Mouse (Mus musculus): ENCODE measurements around the gene Abhd17b.

- TF ChIP-seq POLR2A (IDR thresholded peaks at IDR 0.05; ENCODE audit: low read depth, low read length) (no peak), MAFK (IDR thresholded peaks at IDR 0.05; ENCODE audit: insufficient replicate concordance, low read length) (no peak), CHD1 (IDR thresholded peaks at IDR 0.05; ENCODE audit: low read depth, low read length) (no peak), E2F4 (IDR thresholded peaks at IDR 0.05; ENCODE audit: insufficient replicate concordance, low read depth, low read length) (no peak), POLR2AphosphoS2 (IDR thresholded peaks at IDR 0.05; ENCODE audit: low read depth, low read length) (no peak), CTCF (conservative IDR thresholded peaks at IDR 0.05 in 1 of 2, IDR thresholded peaks at IDR 0.05 in 1 of 2; ENCODE audit: low read depth in 2 of 2, low read length in 2 of 2) (peak in 1 of 2 experiments; percentile 42; a peak in 2 of 4 replicates), EP300 (IDR thresholded peaks at IDR 0.05; ENCODE audit: low read length) (no peak), BHLHE40 (IDR thresholded peaks at IDR 0.05; ENCODE audit: low read depth, low read length) (no peak), JUN (IDR thresholded peaks at IDR 0.05; ENCODE audit: insufficient read depth, low read depth, low read length) (no peak), TBP (conservative IDR thresholded peaks at IDR 0.05; ENCODE audit: low read depth, low read length) (no peak), ETS1 (conservative IDR thresholded peaks at IDR 0.05; ENCODE audit: low read depth, low read length) (no peak), USF2 (conservative IDR thresholded peaks at IDR 0.05; ENCODE audit: low read depth, low read length) (no peak)
Measured at GRCm38 (mm10) chr19:21734112-21734511, 81.1 kb downstream of the Abhd17b start.
